Mouse (Mus musculus) hindbrain, postnatal 0 days (tissue): ENCODE measurements around the gene Tmprss11b. TPM values are rescaled to one million over a fixed set of nuclear protein-coding genes. Genes with fewer than 3 reads are reported as not detected.
"Not testable (repeated sequence)": the region's sequence is repeated elsewhere in the genome, so short reads cannot be mapped to it uniquely, and the experiment has no call there.

Experiments used
- ATAC-seq: fragments of 200-750 bp; cut with Nextera tagmentation; 2 replicates; pipeline ENCODE4 v1.8.0; 2017; ENCODE audit warnings: mild to moderate bottlenecking, moderate TSS enrichment, moderate library complexity
- DNase-seq: peaks from one replicate; pipeline ENCODE4 v3.0.0-alpha.2; 2015; ENCODE audit warnings: low spot score
- H3K27ac ChIP-seq: fragments of 300-500 bp; sonication (generic); 2 replicates; pipeline ENCODE4 v1.5.1; 2014; ENCODE audit warnings: mild to moderate bottlenecking
- H3K27me3 ChIP-seq: fragments of 300-500 bp; sonication (generic); 2 replicates; pipeline ENCODE4 v1.6.1; 2014; ENCODE audit warnings: low read length, mixed read lengths; ENCODE audit not compliant: insufficient read depth
- H3K36me3 ChIP-seq: fragments of 300-500 bp; sonication (generic); 2 replicates; pipeline ENCODE4 v1.6.1; 2014; ENCODE audit warnings: low read length, mixed read lengths; ENCODE audit not compliant: insufficient read depth
- H3K4me1 ChIP-seq: fragments of 300-500 bp; sonication (generic); 2 replicates; pipeline ENCODE4 v1.6.1; 2014; ENCODE audit warnings: antibody characterized with exemption, low read length, mixed read lengths; ENCODE audit not compliant: insufficient read depth
- H3K4me2 ChIP-seq: fragments of 300-500 bp; sonication (generic); 2 replicates; pipeline ENCODE4 v1.6.1; 2014; ENCODE audit warnings: low read depth, mild to moderate bottlenecking, low read length, moderate library complexity, mixed read lengths
- H3K4me3 ChIP-seq: fragments of 300-500 bp; sonication (generic); 2 replicates; pipeline ENCODE4 v1.5.1; 2014; ENCODE audit warnings: low read length
- H3K9ac ChIP-seq: fragments of 300-500 bp; sonication (generic); replicated peaks from 2 replicates; pipeline ENCODE4 v1.6.1; 2014; ENCODE audit warnings: mild to moderate bottlenecking, low read length, moderate library complexity, mixed read lengths
- H3K9me3 ChIP-seq: fragments of 300-500 bp; sonication (generic); 2 replicates; pipeline ENCODE4 v1.6.1; 2016; ENCODE audit warnings: low read length, mixed read lengths
- CTCF ChIP-seq: IDR thresholded peaks from 2 replicates; pipeline ENCODE4 v1.5.1; 2016; ENCODE audit warnings: antibody characterized with exemption, control low read depth, low read depth
- WGBS: fragments of 180-500 bp; shearing (Covaris S2); extraction: QIAGEN DNeasy Blood & Tissue Kit; methylation state at CpG from one replicate; pipeline ENCODE4 v1.1.7; 2014; 5-methylcytosine and 5-hydroxymethylcytosine counted together
- polyA plus RNA-seq: library from polyadenylated mRNA; unstranded; fragments of >200 nt; fragmentation: Nextera tagmentation; extraction: Ambion mirVana; gene quantifications from 2 replicates; pipeline ENCODE4 v1.2.1, GENCODE M21; 2015
- total RNA-seq: library from RNA; depleted of rRNA; stranded (reverse); fragments of >200 nt; gene quantifications from 2 replicates; pipeline ENCODE4 v1.2.3, GENCODE M21; 2014; rRNA removed

Gene Tmprss11b
- not detected in 2 replicates for total RNA-seq
- polyA plus RNA-seq = not detected in 2 replicates

DNA sequence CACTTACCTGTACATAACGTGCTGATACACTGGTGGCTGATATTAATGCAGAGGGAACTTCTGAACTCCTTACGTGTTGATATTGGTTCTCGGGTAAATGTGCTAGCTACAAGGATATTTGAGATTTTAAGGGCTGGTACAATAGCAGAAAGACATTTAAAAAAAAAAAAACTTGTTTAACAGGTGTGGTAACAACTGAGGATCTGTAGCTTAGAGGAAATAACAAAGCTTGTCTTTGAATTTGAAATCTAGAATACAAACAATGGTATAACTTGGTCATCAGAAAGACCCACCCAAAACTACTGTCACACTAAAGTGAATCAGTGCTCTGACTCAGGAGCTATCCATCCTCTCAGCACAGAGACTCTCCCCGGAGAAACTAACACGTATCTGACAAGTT, at the start of gene Tmprss11b:
Gene Tmprss11b, minus strand, starts transcription at position 101 of the 400 bp plus-strand sequence.
- Histone ChIP-seq H3K27me3 (no peaks in the 10 kb centered on the region), H3K4me3 (no peak within 1 kb of the TSS), H3K27ac (no peak within 1 kb of the TSS), H3K4me1 (no peaks in the 10 kb centered on the region), H3K9ac (no peak within 1 kb of the TSS), H3K4me2 (no peak within 1 kb of the TSS), H3K36me3 (no peaks in the 10 kb centered on the region), H3K9me3 (no peaks in the 10 kb centered on the region)
- 86% methylated on average over 5 of the region's 5 CpGs for WGBS
- ATAC-seq = no peak
- no peak for TF ChIP-seq CTCF
- no peak for DNase-seq

DNA sequence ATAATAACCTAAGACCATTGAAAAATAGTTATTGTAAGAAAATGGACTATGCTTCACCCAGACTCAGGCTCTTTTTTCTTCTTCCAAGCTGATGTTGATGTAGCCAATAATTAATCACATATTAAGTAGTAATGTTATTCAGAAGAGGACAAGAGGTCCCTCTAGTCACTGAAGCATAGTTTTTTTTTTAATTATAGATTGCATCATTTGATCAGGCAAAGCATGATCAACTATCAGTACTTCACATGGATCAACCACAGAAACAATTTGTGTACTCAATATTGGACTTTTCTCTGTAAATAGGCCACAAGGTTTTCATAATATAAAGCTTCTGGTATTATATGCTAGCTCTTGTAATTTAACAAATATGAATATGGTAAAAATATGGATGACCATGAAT, 48.9 kb upstream of the Tmprss11b start:
- Histone ChIP-seq H3K9ac (no peak overlapping the region), H3K4me2 (no peak overlapping the region), H3K36me3 (no peaks in the 10 kb centered on the region), H3K4me1 (no peaks in the 10 kb centered on the region), H3K4me3 (no peak overlapping the region), H3K27me3 (no peaks in the 10 kb centered on the region), H3K9me3 (no peaks in the 10 kb centered on the region), H3K27ac (no peak overlapping the region)
- DNase-seq (no peak), ATAC-seq (no peak)
- TF ChIP-seq CTCF = no peak

DNA sequence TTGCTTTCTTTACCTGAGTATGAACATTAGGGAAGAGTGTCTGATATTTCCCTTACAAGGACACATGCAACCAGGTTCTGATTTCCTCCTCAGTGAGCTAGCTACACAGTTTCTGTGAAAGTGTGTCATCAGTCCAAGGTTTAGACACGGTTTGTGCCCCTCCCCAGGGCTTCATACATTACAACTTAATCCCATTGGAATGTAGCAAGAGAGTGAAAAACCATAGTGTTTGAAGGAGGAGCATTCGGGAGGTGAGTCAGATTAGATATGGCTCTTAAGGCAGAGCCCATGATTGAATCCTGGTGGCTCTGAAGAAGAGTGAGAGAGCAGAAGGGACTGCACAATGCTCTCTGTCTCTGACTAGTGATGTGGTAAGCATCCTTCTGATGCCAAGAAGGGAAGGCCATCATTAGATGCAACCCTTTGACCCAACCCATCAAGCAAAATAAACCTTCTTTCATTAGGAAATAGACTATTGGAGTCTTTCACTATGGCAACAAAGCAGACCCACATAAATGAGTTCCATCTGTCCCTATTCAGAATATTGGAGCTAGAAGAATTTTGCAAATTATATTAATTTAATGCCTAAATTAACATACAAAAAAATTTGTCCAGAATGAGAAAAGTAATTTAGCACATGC, 46.8 kb upstream of the Tmprss11b start:
- no peaks in the 10 kb centered on the region for H3K4me1 ChIP-seq
- ATAC-seq = no peak
- no peak overlapping the region for H3K4me3 ChIP-seq
- H3K27me3 ChIP-seq = no peaks in the 10 kb centered on the region
- H3K9me3 ChIP-seq = no peaks in the 10 kb centered on the region
- no peak overlapping the region for H3K9ac ChIP-seq
- no peak for TF ChIP-seq CTCF
- no peak overlapping the region for H3K4me2 ChIP-seq
- no peaks in the 10 kb centered on the region for H3K36me3 ChIP-seq
- H3K27ac ChIP-seq = no peak overlapping the region
- DNase-seq = no peak
- WGBS = 56% methylated on average over 2 of the region's 2 CpGs

DNA sequence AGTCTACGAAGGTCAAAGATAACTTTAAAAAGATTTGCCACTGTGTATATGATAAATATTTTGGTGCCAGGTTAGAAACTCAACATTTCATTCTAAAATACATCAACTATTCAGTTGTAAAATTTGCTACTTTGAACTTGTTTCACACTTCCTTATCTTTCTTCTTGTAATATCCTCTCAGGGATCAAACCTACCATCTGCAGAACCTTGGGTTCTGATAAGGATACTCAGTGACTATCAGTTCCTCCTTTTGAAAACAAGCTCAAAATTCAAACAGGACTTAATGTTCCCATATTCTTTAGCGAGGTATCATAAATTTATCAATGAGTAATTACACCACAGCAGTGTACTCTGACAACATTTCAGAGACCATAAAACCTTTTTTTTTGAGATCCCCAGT, 38.8 kb upstream of the Tmprss11b start:
- TF ChIP-seq CTCF = no peak
- no peaks in the 10 kb centered on the region for H3K27me3 ChIP-seq
- 84% methylated on average over 2 of the region's 2 CpGs for WGBS

DNA sequence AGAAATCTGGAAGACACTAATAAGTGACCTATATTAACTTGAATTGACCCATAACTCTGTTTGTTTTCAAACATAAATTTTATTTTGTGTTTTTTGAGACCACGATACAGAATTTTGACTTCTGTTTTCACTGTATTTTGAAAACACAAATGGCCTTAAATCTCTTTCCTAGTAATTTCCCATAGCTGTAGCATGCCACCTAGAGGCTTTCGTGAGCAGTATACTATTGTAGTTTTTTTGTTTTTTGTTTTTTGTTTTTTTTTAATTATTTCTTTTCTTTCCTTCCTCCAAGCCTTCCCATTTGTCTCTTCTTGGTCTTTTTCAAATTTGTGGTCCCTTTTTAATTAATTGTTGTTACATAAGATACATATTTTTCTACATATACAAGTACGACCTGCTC, 28.8 kb upstream of the Tmprss11b start:
- DNase-seq = no peak
- H3K27me3 ChIP-seq = no peaks in the 10 kb centered on the region
- H3K4me1 ChIP-seq = no peaks in the 10 kb centered on the region
- no peak for ATAC-seq
- no peaks in the 10 kb centered on the region for H3K9me3 ChIP-seq
- WGBS = 81% methylated on average over 3 of the region's 3 CpGs
- H3K4me2 ChIP-seq = no peak overlapping the region
- H3K4me3 ChIP-seq = no peak overlapping the region
- no peak overlapping the region for H3K9ac ChIP-seq
- H3K27ac ChIP-seq = no peak overlapping the region
- no peaks in the 10 kb centered on the region for H3K36me3 ChIP-seq
- peak; percentile 14; the same call in 1 of the 2 replicates for TF ChIP-seq CTCF

More for the DNA sequence above, 38.8 kb upstream of the Tmprss11b start:
- Histone ChIP-seq H3K4me3 (no peak overlapping the region), H3K36me3 (no peaks in the 10 kb centered on the region), H3K4me1 (no peaks in the 10 kb centered on the region), H3K27ac (no peak overlapping the region), H3K9me3 (no peaks in the 10 kb centered on the region), H3K9ac (no peak overlapping the region), H3K4me2 (no peak overlapping the region)
- ATAC-seq (no peak), DNase-seq (no peak)

DNA sequence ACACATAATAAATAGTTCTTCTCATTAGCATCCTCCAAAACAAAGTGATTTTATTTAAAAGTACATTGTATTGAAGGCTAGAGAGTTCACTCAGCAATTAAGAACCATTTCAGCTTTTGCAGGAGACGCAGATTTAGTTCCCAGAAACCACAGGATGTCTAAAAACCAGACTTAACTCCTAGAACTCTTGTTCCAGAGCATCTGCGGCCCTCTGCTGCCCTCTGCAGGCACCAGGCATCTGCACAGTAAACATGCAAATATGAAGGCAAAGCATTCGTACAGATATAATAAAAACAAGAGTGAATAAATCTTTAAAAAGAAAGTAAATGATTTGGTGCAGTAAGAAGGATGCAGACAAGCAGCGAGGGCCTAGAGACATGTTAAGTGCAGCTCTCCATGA, 8.5 kb upstream of the Tmprss11b start:
- no peak overlapping the region for H3K4me3 ChIP-seq
- 64% methylated on average over 4 of the region's 4 CpGs for WGBS
- peak; percentile 77 for TF ChIP-seq CTCF
- H3K9ac ChIP-seq = no peak overlapping the region
- ATAC-seq = no peak
- no peaks in the 10 kb centered on the region for H3K27me3 ChIP-seq
- H3K4me1 ChIP-seq = no peaks in the 10 kb centered on the region
- no peaks in the 10 kb centered on the region for H3K9me3 ChIP-seq
- H3K36me3 ChIP-seq = no peaks in the 10 kb centered on the region
- DNase-seq = peak; percentile 75
- no peak overlapping the region for H3K27ac ChIP-seq
- no peak overlapping the region for H3K4me2 ChIP-seq

DNA sequence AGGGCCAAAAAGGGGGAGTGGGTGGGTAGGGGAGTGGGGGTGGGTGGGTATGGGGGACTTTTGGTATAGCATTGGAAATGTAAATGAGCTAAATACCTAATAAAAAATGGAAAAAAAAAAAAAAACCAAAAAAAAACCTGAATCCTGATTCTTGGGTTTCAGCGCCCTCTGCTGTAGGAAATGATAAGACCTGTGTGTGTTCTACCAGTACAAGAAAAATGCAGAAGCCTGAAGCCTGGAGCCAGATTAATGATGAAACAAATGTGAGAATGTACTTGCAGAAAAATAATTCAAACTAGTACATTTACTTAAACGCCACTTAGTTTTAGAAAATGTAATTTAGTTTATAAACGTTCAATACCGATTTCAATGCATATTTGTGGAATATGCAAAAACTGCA, 27.0 kb downstream of the Tmprss11b start:
- DNase-seq = peak; percentile 83
- not testable (repeated sequence) for ATAC-seq, H3K4me2 ChIP-seq, H3K9ac ChIP-seq, H3K4me3 ChIP-seq, H3K4me1 ChIP-seq, H3K9me3 ChIP-seq, H3K36me3 ChIP-seq, H3K27ac ChIP-seq, H3K27me3 ChIP-seq
- WGBS = 29% methylated on average over 4 of the region's 4 CpGs
- TF ChIP-seq CTCF = peak; percentile 59
